Mouse (Mus musculus): ENCODE results near the gene Fam166a. TPM values are rescaled to one million over a fixed set of nuclear protein-coding genes. Genes with fewer than 3 reads are reported as not detected.
"Not testable (repeated sequence)": the region's sequence is repeated elsewhere in the genome, so short reads cannot be mapped to it uniquely, and the experiment has no call there.

Gene Fam166a
- polyA plus RNA-seq, 1 experiment from 2014 or later, result 1.4 TPM

DNA sequence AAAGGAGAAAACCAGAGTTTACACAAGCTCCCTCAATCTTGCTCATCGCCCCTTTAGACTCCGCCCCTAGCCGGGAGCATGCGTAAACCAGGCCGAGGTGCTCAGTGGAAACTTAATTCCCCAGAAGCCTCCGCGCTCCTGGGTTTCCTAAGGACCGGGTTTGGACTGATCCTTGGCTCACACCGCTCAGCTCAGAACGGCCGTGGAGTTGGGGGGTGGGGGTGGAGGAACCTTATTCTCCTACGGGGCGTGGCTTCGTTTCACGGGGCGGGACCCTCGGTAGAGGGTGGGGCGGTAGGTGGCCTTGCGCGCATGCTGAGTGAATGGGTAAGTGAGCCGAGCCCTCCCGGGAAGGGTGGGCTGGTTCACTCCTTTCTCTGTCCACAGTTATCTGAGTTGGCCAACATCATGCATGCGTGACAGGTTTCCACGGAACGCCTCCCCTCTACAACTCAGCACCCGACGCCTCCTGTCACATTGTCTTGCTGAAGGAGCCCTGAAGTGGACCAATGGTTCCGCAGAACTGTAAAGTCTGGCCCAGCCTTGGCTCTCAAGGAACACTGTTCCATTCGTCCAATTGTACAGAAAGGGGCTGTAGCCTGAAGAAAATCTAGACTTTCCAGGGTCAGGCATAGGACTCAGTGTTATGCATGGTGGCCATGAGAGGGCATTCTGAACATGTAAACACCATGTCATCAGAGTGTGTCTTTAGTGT, 22.3 kb downstream of the Fam166a start:
- Histone ChIP-seq H3K27ac (replicated peaks) (peak overlapping the region; percentile 70; the same call in 1 of the 2 replicates), H3K27me3 (replicated peaks; ENCODE audit: low read depth, poor library complexity, severe bottlenecking) (peaks cover 48% of the 10 kb centered on the region), H3K36me3 (replicated peaks) (peaks cover 11% of the 10 kb centered on the region), H3K4me1 (peaks cover 38% of the 10 kb centered on the region), H3K9me3 (no peaks in the 10 kb centered on the region), H3K4me3 (peak overlapping the region; percentile 69)
- 1% methylated on average over 29 of the region's 29 CpGs for WGBS
- peak; percentile 81 for DNase-seq (ENCODE audit: low spot score)

DNA sequence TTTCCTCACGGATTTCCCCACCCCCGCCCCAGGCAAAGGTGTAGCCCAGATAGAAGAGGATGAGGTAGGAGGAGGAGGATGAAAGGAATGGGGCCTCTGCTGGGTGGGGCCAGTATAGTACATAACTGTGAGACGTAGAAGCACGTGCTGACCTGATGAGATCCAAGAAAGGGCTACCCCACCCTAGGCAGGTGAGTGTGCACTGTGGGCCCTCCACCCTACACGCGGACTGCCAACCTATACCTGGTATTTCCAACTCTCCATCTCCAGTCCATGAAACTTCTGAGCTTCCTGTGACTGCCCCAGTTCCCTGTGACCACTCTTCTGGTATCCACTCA, 22.9 kb downstream of the Fam166a start:
- H3K27ac ChIP-seq (replicated peaks), result no peak overlapping the region; the same call in 1 of the 2 replicates
- H3K4me3 ChIP-seq, result peak overlapping the region; percentile 69
- H3K36me3 ChIP-seq (replicated peaks), result peaks cover 16% of the 10 kb centered on the region
- DNase-seq (ENCODE audit: low spot score), result no peak
- 19% methylated on average over 6 of the region's 6 CpGs for WGBS
- H3K9me3 ChIP-seq, result no peaks in the 10 kb centered on the region
- peaks cover 36% of the 10 kb centered on the region for H3K4me1 ChIP-seq
- peaks cover 48% of the 10 kb centered on the region for H3K27me3 ChIP-seq (replicated peaks; ENCODE audit: low read depth, poor library complexity, severe bottlenecking)

DNA sequence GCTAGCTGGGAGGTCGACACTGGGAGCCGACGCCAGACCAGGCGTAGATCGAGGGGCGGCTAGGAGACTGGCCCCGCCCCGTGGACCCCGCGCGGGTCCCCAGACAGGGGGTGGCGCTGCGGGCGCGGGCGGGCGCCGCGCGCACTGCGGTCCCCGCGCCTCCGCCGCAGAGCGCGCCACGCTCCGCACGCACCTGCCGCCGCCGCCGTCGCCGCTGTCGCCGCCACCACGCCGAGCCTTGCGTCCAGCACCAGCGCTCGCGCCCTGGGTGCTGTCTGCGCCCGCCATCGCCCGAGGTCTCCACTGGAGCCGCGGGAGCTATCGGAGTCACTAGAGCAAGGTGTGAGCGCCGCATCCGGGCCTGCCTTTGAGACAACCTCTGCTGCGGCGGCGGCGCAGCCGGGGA, 23.6 kb downstream of the Fam166a start, which contains the start of the genes Rnf208 and Cysrt1:
Gene Rnf208 (plus strand): TSS at position 155 of the 406 bp plus-strand sequence.
Gene Cysrt1 (minus strand): TSS at position 352 of the 406 bp plus-strand sequence.
- H3K27ac ChIP-seq (replicated peaks), result peak within 1 kb of the TSS; percentile 72
- H3K9me3 ChIP-seq, result no peaks in the 10 kb centered on the region
- DNase-seq (ENCODE audit: low spot score), result peak; percentile 49
- H3K4me1 ChIP-seq, result peaks cover 33% of the 10 kb centered on the region
- 1% methylated on average over 59 of the region's 59 CpGs for WGBS
- H3K4me3 ChIP-seq, result peak within 1 kb of the TSS; percentile 69
- H3K27me3 ChIP-seq (replicated peaks; ENCODE audit: low read depth, poor library complexity, severe bottlenecking), result peaks cover 48% of the 10 kb centered on the region
- H3K36me3 ChIP-seq (replicated peaks), result peaks cover 23% of the 10 kb centered on the region

DNA sequence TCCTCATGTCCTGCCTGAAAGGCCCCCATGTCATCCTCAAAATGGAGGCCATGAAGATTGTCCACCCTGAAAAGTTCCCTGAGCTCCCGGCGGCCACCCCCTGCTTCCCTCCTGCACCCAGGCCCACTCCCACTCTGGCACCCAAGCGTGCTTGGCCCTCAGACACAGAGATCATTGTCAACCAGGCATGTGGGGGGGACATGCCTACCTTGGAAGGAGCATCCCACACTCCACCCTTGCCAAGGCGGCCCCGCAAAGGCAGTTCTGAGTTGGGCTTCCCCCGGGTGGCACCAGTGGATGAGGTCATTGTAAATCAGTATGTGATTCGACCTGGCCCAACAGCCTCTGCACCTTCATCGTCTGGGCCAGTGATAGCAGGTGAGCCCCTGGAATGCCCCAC, 24.8 kb downstream of the Fam166a start:
- H3K36me3 ChIP-seq (replicated peaks), result peaks cover 36% of the 10 kb centered on the region
- peak overlapping the region; percentile 69; the same call in 1 of the 2 replicates for H3K4me3 ChIP-seq
- WGBS, result 78% methylated on average over 8 of the region's 8 CpGs
- H3K9me3 ChIP-seq, result no peaks in the 10 kb centered on the region
- no peak for DNase-seq (ENCODE audit: low spot score)
- H3K27ac ChIP-seq (replicated peaks), result no peak overlapping the region
- peaks cover 48% of the 10 kb centered on the region for H3K27me3 ChIP-seq (replicated peaks; ENCODE audit: low read depth, poor library complexity, severe bottlenecking)
- peaks cover 33% of the 10 kb centered on the region for H3K4me1 ChIP-seq

DNA sequence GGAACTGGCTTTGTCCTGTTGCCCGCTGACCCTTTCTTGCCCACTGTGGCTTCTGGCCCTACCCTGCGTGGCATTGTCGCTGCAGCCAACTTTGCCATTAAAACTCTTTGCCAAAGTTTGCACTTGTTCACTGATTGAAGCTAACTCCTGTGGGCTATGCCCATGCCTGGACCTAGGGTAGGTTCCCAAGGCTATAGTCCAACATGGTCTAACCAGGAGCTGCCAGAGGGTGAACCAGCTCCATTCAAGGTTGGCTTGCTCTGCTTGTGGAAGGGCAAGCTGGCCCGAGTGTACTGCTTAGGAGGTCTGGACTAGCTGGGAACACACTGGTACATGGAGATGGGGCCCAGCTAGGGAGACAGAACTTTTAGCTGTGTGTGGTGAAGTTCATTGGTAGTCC, 25.6 kb downstream of the Fam166a start:
- Histone ChIP-seq H3K27ac (replicated peaks) (no peak overlapping the region), H3K4me1 (peaks cover 33% of the 10 kb centered on the region), H3K27me3 (replicated peaks; ENCODE audit: low read depth, poor library complexity, severe bottlenecking) (peaks cover 44% of the 10 kb centered on the region), H3K9me3 (no peaks in the 10 kb centered on the region), H3K4me3 (no peak overlapping the region), H3K36me3 (replicated peaks) (peaks cover 44% of the 10 kb centered on the region)
- no peak for DNase-seq (ENCODE audit: low spot score)
- WGBS, result 90% methylated on average over 4 of the region's 4 CpGs

DNA sequence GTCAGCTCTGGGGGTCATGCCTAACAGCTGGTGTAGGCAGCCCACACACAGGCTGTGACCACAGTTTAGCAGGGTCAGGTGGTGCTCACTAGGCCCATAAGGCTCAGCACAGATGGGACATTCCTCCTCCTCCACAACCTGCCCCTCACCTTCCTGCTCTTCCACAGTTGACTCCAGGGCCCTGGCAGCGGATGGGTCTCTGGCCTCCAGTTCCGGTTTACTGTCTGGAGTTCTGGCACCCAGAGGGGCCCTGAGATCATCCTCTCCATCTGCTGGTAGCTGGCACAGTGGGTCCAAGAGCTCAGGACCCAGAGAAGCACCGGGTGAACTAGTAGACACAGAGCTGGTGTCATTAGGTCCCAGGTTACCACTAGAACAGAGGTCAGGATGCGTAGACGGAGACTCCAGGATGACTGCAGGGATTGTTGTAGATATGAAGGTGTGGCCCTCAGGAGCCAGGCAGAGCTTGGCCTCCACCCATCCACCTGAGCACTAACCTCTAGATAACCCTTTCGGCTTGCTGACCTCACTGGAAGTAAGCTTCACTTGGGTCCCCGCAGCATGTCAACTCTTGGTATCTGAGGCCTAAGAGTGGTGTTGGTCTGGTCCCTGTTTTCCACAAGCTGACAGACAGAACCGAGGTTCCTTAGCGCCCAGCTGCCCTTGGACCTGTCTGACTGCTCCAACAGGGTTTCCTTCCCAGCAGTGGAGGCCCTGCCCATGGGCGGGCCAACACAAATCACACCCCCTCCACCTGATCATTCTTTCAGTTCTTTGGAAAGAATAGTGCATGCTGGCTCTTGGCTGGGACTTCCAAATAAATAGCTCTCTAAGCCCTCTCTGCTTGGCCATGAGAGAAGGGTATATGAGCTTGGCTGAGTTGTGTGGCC, 27.9 kb downstream of the Fam166a start, which contains the start of gene AL732309.1:
Gene AL732309.1 (minus strand): TSS at position 681 of the 890 bp plus-strand sequence.
- Histone ChIP-seq H3K9me3 (no peaks in the 10 kb centered on the region), H3K36me3 (replicated peaks) (peaks cover 67% of the 10 kb centered on the region), H3K4me1 (peaks cover 19% of the 10 kb centered on the region), H3K4me3 (no peak within 1 kb of the TSS), H3K27me3 (replicated peaks; ENCODE audit: low read depth, poor library complexity, severe bottlenecking) (peaks cover 29% of the 10 kb centered on the region), H3K27ac (replicated peaks) (no peak within 1 kb of the TSS)
- DNase-seq (ENCODE audit: low spot score), result no peak
- WGBS, result 86% methylated on average over 10 of the region's 10 CpGs

DNA sequence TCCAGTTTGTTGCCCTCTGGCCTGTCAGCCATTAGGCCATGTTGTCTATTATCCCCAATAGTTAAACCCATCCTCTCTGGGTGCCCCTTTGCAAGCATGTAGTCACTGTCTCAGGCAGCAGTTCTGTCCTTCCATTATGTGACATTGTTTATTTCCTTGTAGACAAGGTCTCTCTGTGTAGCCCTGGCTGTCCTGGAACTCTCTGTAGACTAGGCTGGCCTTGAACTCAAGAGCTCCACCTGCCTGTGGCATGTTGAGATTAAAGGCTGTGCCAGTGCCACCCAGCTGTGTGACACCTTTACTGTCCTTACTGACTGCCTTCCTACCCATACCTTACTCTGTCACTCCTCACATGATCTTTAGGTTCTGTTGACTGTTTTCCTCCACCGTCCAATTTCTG, 33.8 kb downstream of the Fam166a start:
- Histone ChIP-seq H3K27ac (replicated peaks) (no peak overlapping the region), H3K9me3 (no peaks in the 10 kb centered on the region), H3K4me3 (no peak overlapping the region), H3K36me3 (replicated peaks) (peaks cover 63% of the 10 kb centered on the region), H3K4me1 (peaks cover 20% of the 10 kb centered on the region), H3K27me3 (replicated peaks; ENCODE audit: low read depth, poor library complexity, severe bottlenecking) (no peaks in the 10 kb centered on the region)
- 83% methylated on average over 1 of the region's 1 CpGs for WGBS
- no peak for DNase-seq (ENCODE audit: low spot score)

DNA sequence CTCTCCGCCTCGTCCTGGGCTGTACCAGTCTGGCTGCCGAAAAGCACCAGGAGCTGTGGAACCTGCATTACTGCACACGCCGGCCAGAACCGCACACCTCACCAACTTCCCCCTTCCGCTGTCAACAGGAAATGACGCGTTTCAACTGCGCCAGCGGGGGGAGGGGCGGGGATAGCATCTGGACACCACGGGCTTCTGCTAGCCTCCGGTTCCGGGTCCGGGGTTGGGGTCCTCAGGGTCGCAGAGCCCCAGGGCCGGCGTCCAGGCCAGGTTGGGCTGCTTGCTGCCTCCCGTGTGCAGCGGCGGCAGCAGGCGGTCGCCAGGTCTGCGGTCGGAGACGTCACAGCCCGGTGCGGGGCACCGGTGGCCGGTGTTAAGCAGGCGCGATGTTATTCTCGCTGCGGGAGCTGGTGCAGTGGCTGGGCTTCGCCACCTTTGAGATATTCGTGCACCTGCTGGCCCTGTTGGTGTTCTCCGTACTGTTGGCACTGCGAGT, 36.8 kb downstream of the Fam166a start, which contains the start of gene Tmem203:
Gene Tmem203 (plus strand): TSS at position 156 of the 496 bp plus-strand sequence.
- under 1% methylated on average over 39 of the region's 39 CpGs for WGBS
- Histone ChIP-seq H3K27ac (replicated peaks) (peak within 1 kb of the TSS; percentile 93), H3K4me3 (peak within 1 kb of the TSS; percentile 99), H3K27me3 (replicated peaks; ENCODE audit: low read depth, poor library complexity, severe bottlenecking) (no peaks in the 10 kb centered on the region), H3K4me1 (peaks cover 20% of the 10 kb centered on the region), H3K36me3 (replicated peaks) (peaks cover 33% of the 10 kb centered on the region), H3K9me3 (no peaks in the 10 kb centered on the region)
- peak; percentile 95 for DNase-seq (ENCODE audit: low spot score)

DNA sequence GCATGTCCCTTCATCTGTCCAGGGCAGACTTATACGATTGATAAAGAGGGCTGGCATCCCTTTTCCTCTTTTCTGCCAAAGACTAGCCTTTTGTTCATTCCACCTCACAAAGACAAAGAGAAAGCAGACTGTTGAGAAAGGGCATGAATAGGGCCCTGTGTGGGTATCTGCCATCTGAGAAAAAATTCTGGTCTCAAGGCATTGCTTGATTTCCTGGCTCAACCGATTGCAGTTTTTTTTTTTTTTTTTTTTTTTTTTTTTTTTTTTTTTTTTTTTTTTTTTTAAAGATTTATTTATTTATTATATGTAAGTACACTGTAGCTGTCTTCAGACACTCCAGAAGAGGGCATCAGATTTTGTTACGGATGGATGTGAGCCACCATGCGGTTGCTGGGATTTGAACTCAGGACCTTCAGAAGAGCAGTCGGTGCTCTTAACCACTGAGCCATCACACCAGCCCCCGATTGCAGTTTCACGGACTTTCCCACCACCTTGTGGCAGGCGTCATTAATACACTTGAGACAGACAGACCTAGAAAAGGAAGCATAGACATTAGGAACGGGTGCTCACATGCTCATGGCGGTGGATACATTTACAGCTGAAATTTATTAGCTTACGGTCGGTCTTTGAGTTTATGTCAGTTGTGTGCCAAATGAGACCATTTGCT, 38.0 kb downstream of the Fam166a start:
- H3K9me3 ChIP-seq; H3K27ac ChIP-seq (replicated peaks); H3K27me3 ChIP-seq (replicated peaks; ENCODE audit: low read depth, poor library complexity, severe bottlenecking): not testable (repeated sequence)
- Histone ChIP-seq H3K36me3 (replicated peaks) (peaks cover 21% of the 10 kb centered on the region), H3K4me3 (peak overlapping the region; percentile 99), H3K4me1 (peaks cover 20% of the 10 kb centered on the region)
- 65% methylated on average over 12 of the region's 12 CpGs for WGBS
- peak; percentile 43 for DNase-seq (ENCODE audit: low spot score)

DNA sequence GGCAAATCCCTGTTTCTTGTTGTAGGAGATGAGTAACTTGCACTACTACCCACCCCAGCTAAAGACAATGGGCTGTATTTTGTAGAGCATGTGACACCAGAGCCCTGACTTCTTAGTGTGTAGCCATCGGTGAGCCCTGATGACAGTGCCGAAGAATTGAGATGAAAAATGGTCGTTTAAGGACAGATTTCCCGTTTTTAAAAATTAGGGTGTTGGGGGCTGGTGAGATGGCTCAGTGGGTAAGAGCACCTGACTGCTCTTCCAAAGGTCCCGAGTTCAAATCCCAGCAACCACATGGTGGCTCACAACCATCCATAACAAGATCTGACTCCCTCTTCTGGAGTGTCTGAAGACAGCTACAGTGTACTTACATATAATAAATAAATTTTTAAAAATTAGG, 38.7 kb downstream of the Fam166a start:
- not testable (repeated sequence) for H3K9me3 ChIP-seq; H3K27ac ChIP-seq (replicated peaks); DNase-seq (ENCODE audit: low spot score); H3K4me3 ChIP-seq; H3K27me3 ChIP-seq (replicated peaks; ENCODE audit: low read depth, poor library complexity, severe bottlenecking)
- WGBS, result 89% methylated on average over 5 of the region's 5 CpGs
- Histone ChIP-seq H3K36me3 (replicated peaks) (peaks cover 14% of the 10 kb centered on the region), H3K4me1 (peaks cover 27% of the 10 kb centered on the region)

DNA sequence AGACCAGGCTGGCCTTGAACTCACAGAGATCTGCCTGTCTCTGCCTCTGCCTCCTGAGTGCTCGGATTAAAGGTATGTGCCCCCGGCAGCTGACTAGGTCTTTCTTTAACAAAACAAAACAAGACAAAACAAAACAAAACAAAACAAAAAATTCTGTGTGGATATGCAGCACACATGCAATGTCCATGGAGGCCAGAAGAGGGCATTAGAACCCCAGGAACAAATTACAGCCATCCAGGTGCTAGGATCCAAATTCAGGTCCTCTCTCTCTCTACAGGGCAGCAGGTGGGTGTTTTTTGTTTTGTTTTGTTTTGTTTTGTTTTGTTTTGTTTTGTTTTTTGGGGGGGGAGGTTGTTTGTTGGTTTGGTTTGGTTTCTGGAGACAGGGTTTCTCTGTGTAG, 40.3 kb downstream of the Fam166a start:
- no peaks in the 10 kb centered on the region for H3K9me3 ChIP-seq
- H3K4me3 ChIP-seq, result no peak overlapping the region
- H3K4me1 ChIP-seq, result peaks cover 39% of the 10 kb centered on the region
- WGBS, result 53% methylated on average over 2 of the region's 2 CpGs
- H3K27me3 ChIP-seq (replicated peaks; ENCODE audit: low read depth, poor library complexity, severe bottlenecking), result peaks cover 14% of the 10 kb centered on the region
- H3K36me3 ChIP-seq (replicated peaks), result no peaks in the 10 kb centered on the region
- H3K27ac ChIP-seq (replicated peaks), result no peak overlapping the region
- no peak for DNase-seq (ENCODE audit: low spot score)

DNA sequence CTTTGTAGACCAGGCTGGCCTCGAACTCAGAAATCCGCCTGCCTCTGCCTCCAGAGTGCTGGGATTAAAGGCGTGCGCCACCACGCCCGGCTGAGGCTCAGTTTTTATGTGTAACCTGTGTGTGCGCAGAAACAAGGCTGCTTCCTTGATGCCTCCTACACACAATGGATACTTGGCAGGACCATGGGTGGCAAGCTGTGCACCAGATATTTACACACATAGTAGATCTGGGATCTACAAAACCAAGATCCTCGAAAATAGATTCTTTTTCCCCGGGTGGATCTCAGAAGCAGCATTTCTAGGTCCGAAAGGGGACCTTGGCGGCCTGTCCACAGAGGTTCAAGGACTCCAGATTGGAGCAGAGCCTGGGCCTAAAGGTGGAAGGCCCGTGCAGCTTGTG, 43.3 kb downstream of the Fam166a start:
- no peaks in the 10 kb centered on the region for H3K9me3 ChIP-seq
- peaks cover 47% of the 10 kb centered on the region for H3K4me1 ChIP-seq
- peaks cover 28% of the 10 kb centered on the region for H3K27me3 ChIP-seq (replicated peaks; ENCODE audit: low read depth, poor library complexity, severe bottlenecking)
- WGBS, result 51% methylated on average over 12 of the region's 12 CpGs
- peak overlapping the region; percentile 85 for H3K4me3 ChIP-seq
- peak overlapping the region; percentile 78 for H3K27ac ChIP-seq (replicated peaks)
- no peak for DNase-seq (ENCODE audit: low spot score)
- peaks cover 2% of the 10 kb centered on the region; the same call in 1 of the 2 replicates for H3K36me3 ChIP-seq (replicated peaks)

Data from embryonic facial prominence, embryonic 10.5 days (tissue).